Mouse (Mus musculus) bone marrow macrophage, adult 2 months (primary cell): ENCODE results near the gene Rbbp9. TPM values are rescaled to one million over a fixed set of nuclear protein-coding genes. Genes with fewer than 3 reads are reported as not detected.
A peak's percentile ranks its signal among the peaks of the same experiment; 100 is the strongest.

Source experiments
- H3K27ac ChIP-seq: 2 replicates; pipeline ENCODE4 v1.5.1; 2012; ENCODE audit warnings: low read depth, low read length; ENCODE audit not compliant: insufficient read depth
- H3K4me1 ChIP-seq: 2 replicates; pipeline ENCODE4 v1.6.1; 2012; ENCODE audit warnings: low read length; ENCODE audit not compliant: control insufficient read depth, insufficient read depth
- H3K4me3 ChIP-seq: 2 replicates; pipeline ENCODE4 v1.5.1; 2012; ENCODE audit warnings: mild to moderate bottlenecking, low read length, moderate library complexity; ENCODE audit not compliant: insufficient read depth
- CTCF ChIP-seq: IDR thresholded peaks from 2 replicates; pipeline ENCODE4 v1.5.1; 2012; ENCODE audit warnings: low read depth, mild to moderate bottlenecking, low read length, moderate library complexity
- POLR2A ChIP-seq: IDR thresholded peaks from 2 replicates; pipeline ENCODE4 v1.6.1; 2012; ENCODE audit warnings: mild to moderate bottlenecking, low read depth, low read length, borderline replicate concordance
- polyA plus RNA-seq: library from polyadenylated mRNA; stranded (reverse); fragments of >200 nt; gene quantifications from 2 replicates; pipeline ENCODE4 v1.2.4, GENCODE M21; 2012; ENCODE audit not compliant: missing spikeins, insufficient read depth, insufficient read length

The Rbbp9 gene
- polyA plus RNA-seq, 1 experiment, result 21.9 TPM

DNA sequence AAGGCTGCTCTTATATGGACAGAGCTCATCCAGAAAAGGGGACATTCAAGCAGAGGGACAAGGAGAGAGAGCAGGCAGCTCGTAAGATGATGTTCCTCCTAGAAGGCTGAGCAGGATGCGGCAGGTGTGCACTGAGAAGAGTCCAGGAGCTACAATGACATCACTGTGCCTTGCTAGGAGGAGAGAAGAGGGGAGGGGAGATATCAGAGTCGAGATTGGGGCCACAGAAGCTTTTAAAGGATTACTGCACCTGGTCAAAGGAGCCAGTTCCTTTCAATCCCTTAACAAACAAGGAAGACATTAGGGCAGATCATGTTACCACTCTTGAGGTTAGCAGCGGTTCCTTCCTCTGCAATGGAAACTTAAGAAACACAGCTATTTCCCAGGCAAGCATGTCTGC lies 3.1 kb downstream of the Rbbp9 start:
- Histone ChIP-seq H3K4me1 (peaks cover 3% of the 10 kb centered on the region; the same call in 1 of the 2 replicates), H3K4me3 (no peak overlapping the region), H3K27ac (no peak overlapping the region)
- no peak for TF ChIP-seq POLR2A
- no peak for TF ChIP-seq CTCF

DNA sequence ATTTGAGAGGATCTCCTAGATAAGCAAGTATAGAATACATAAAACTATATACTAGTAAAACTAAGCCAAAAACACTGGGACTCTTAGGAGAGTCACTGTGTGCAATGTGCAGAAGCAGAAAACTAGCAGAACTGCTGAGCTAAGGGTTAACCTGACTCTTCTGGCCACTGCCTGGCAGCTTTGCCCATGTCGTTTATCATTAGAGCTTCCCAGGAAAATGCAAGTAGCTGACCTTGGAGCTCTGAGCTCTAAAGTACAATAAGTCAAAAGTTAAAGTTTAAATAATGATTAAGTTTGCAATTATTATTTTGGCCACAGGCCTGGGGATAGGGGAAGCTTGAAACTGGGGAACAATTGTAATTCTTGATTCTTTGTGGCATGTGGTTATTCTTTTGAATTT lies 5.2 kb downstream of the Rbbp9 start:
- Histone ChIP-seq H3K4me1 (peaks cover 3% of the 10 kb centered on the region; the same call in 1 of the 2 replicates), H3K4me3 (no peak overlapping the region), H3K27ac (no peak overlapping the region)
- TF ChIP-seq CTCF (no peak), POLR2A (no peak)

DNA sequence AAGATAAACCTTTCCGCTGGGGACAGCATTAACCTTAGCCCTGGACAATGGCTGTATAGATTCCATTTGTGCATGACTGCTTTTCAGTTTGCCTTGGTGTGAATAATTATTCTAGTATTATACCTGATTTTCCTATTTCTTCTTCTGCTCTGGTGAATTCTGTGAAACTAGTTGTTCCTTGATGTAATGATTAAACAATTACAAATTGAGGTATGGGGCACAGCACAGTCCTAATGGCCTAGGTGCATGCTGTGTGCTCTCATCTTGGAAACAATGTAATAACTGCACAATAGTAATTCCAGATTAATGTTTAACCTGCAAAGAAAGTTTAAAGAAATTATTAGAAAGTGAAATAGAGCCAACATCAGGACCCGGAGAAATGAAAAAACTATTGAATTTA lies 5.6 kb downstream of the Rbbp9 start:
- no peak overlapping the region for H3K27ac ChIP-seq
- H3K4me1 ChIP-seq, result peaks cover 2% of the 10 kb centered on the region; the same call in 1 of the 2 replicates
- TF ChIP-seq CTCF, result no peak
- TF ChIP-seq POLR2A, result no peak
- no peak overlapping the region for H3K4me3 ChIP-seq

DNA sequence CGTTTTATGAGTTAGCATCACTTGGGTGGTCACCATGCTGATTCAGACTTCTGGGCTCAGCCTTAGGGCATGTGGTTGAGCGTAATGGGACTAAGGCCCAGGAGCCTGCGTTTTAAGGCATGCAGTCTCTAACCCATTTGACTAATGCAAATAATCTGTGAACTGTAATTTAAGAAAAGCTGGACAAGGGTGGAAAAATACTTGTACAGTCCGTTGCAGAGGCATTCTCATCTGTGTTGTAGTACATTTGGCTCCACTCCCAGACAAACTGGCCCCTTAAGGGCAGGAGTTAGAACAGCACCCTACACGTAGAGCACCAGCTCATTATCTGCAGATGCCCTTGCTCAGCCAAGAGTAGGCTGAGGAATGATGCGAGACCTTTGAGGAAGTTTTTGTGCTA lies 6.0 kb downstream of the Rbbp9 start:
- no peak overlapping the region for H3K4me3 ChIP-seq
- no peak overlapping the region for H3K27ac ChIP-seq
- TF ChIP-seq POLR2A, result no peak
- no peak for TF ChIP-seq CTCF
- H3K4me1 ChIP-seq, result no peaks in the 10 kb centered on the region

DNA sequence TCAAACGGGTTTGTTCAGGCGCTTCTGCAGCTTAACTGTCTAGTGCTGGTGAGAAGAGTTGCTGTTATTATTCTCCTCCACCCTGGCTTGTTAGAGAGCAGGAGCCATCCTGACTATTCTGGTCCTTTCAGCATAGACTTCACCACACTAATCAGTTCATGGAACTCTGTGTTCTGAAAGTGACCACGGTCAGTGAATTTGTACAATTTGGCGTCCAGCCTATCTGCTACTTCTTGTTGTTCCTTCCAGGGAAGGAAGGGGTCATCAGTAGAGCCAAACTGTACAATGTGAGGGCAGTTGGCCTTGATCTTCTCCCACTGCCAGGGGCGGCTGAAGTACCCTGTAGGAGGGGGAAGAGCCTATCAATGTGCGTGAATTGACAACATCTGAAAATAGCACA lies 7.0 kb downstream of the Rbbp9 start:
- H3K27ac ChIP-seq, result no peak overlapping the region
- TF ChIP-seq POLR2A (no peak), CTCF (no peak)
- no peak overlapping the region for H3K4me3 ChIP-seq
- no peaks in the 10 kb centered on the region for H3K4me1 ChIP-seq

DNA sequence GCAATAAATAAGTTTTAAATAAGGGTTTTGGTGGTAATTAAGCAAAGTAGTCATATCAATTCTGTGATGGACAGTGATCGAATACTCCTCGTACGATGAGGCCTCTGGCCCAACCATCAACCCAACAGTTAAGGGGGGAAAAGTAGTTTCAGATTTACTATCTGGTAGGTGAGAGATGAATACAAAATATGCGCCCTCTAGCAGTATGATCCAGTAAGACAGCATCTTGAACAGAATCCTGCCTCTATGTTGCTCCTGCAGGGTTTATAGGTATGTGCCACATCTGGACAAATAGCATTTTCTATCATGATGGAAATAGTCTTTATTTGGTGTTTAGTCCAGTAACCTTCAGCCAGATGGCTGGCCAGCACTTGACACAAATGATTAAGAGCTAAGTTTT lies 9.4 kb downstream of the Rbbp9 start:
- TF ChIP-seq POLR2A, result no peak
- no peak overlapping the region for H3K27ac ChIP-seq
- H3K4me1 ChIP-seq, result no peaks in the 10 kb centered on the region
- no peak overlapping the region for H3K4me3 ChIP-seq

DNA sequence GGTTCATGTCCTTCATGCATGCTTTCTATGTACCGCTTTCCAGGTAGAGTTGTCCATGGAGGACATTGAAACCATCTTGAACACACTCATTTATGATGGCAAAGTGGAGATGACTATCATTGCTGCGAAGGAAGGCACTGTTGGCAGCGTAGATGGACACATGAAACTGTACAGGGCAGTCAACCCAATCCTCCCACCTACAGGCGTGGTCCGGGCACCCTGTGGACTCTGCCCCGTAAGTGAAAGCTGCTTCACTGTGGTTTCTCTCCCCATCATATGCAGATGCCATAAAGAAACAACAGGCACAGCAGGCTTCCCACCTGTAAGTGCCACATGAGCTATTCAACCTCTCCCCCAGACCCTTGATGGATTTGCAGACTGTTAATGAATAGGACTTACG lies 13.5 kb downstream of the Rbbp9 start:
- Histone ChIP-seq H3K4me1 (no peaks in the 10 kb centered on the region), H3K4me3 (no peak overlapping the region), H3K27ac (no peak overlapping the region)
- TF ChIP-seq CTCF (no peak), POLR2A (no peak)

DNA sequence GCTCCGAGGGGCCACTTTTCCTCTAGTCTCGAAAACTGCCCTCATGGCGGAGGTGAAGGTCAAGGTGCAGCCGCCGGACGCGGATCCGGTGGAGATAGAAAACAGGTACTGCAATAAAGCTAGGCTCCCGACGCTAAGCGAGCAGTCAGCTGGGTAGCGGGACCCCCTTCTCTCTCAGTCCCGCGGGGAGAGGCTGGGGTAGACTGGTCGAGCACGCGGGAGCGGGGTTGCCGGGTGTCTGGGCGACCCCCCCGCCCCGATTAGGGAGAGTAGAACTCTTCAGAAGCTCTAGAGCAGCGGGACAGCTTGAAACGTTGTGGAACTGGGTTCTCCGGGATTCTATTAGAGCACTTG lies 22.9 kb downstream of the Rbbp9 start:
- H3K27ac ChIP-seq, result peak overlapping the region; percentile 89
- TF ChIP-seq CTCF (no peak), POLR2A (no peak)
- peak overlapping the region; percentile 81 for H3K4me3 ChIP-seq
- H3K4me1 ChIP-seq, result peaks cover 7% of the 10 kb centered on the region

DNA sequence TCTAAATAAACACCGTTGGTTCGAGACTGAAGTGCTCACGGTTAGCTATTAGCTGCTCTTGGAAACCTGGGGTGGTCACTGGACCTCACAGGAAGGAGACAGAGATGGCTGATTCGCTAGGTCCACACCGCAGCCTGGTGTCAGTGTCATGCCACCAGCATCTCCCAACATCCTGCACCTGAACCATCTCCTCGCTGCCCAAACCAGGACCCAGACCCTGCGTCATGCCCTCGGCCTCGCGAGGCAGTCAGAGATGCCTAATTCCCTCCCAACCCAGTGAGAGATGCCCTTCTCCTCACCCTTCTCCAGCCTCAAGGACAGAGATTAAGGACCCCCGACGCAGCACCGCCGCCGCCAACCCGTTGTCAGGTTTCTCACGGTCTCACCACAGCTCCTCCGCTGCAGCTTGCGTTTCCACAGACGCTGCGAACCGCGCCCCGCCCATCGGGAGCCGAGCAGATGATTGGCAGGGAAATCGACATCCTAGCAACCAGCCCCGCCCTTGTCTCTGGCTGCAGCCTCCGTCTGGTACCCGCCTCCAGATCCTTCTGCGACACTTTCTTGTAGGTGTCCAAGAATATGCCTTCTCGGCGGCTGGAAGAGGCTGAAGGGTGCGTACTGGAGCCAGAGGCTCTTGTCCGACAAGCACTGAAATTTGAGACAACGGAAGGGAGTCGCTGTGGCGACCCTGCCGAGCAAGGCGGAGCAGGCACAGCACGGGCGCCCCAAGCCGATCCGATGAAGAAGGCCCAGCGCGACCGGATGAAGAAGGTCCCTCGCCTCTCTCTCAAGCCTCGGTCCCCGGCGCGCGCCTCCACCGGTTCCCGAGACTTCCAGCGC lies 23.5 kb downstream of the Rbbp9 start, which contains the start of the genes Dzank1 and Polr3f:
Dzank1 (minus strand) TSS at position 434 of the 840 bp plus-strand sequence.
Polr3f (plus strand) TSS at position 738 of the 840 bp plus-strand sequence.
- TF ChIP-seq CTCF, result no peak
- no peak for TF ChIP-seq POLR2A
- Histone ChIP-seq H3K4me1 (peaks cover 7% of the 10 kb centered on the region), H3K4me3 (peak within 1 kb of the TSS; percentile 81), H3K27ac (peak within 1 kb of the TSS; percentile 89)

DNA sequence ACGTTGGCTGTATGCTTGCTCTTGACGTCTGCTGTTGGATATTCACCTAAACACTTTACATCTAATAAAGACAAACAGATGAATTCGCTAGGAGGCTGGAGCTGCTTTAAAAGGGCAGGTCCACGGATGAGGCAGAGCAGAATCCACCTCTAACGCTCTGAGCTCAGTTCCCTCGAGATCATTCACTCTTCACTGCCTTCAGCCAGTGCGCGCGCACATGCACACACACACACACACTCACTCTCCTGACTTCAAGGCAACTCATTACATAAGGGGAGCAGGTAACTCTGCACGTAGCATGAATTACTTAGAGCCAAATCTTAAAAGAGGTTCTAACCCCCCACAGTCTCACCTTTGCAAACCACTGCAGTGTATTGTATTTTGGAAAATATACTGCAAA lies 24.8 kb downstream of the Rbbp9 start:
- Histone ChIP-seq H3K4me3 (no peak overlapping the region), H3K4me1 (peaks cover 7% of the 10 kb centered on the region), H3K27ac (no peak overlapping the region)
- TF ChIP-seq CTCF, result no peak
- TF ChIP-seq POLR2A, result no peak

DNA sequence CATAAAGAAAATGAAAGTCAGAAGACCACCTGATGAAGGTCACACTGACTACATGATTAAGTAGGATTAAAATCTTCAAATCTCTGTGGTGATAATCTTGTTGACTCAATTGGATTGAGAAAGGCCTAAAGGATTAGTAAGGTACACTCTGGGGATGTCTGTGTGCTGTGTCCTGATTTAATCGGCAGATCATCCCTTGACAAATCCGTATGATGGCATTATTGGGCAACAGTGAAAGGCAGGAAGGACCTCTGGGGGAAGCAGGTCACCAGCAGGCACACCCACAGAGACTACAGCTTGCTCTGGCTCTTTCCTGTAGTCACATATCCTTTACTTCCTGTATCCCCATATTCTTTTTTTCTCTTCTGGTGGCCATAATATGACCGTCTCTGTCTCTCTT lies 30.9 kb downstream of the Rbbp9 start:
- no peak overlapping the region for H3K4me3 ChIP-seq
- no peak for TF ChIP-seq POLR2A
- no peak for TF ChIP-seq CTCF
- H3K4me1 ChIP-seq, result no peaks in the 10 kb centered on the region
- no peak overlapping the region for H3K27ac ChIP-seq
